Mouse (Mus musculus): ENCODE results near the gene Nxpe2. TPM values are rescaled to one million over a fixed set of nuclear protein-coding genes. Genes with fewer than 3 reads are reported as not detected.

Gene Nxpe2
- total RNA-seq (2021): under 1 TPM; 0.39 to 0.66 TPM
- long read RNA-seq, experiment 1, partial matches to known transcripts: 0 of 1 reads
- long read RNA-seq, experiment 1, other reads (novel, unspliced or antisense): 1 of 1 reads
- long read RNA-seq, experiment 2: 0 reads

DNA sequence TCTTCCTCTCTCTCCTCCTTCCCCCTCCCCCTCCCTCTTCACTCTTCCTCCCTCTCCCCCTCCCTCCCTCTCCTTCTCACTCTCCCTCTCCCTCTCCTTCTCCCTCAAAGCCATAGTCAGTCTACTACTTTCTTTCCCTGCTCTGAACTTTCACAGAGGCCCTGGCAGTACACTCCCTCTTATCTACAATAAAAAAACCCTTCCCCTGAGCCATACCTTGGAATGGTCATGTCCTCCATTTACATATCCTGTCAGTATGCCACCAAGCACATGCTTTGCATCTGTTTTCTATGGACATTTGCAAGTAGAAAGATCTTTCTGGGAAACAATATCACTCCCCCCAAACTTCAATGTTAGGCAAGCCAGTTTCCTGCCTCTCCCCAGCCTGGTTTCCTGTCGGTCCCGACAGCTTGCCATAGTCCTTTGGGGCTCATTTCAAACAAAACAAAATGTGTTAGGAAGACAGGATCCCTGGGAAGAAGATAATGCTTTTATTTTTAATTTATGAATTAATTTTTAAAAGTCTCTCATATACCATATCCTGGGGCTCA lies at the start of gene Nxpe2:
Gene Nxpe2, minus strand, starts transcription at position 307 of the 551 bp plus-strand sequence.
- intact Hi-C loops (cut with DNase I; ENCODE audit: low total_unique reads): no loop called here
- peak; percentile 9 for DNase-seq

DNA sequence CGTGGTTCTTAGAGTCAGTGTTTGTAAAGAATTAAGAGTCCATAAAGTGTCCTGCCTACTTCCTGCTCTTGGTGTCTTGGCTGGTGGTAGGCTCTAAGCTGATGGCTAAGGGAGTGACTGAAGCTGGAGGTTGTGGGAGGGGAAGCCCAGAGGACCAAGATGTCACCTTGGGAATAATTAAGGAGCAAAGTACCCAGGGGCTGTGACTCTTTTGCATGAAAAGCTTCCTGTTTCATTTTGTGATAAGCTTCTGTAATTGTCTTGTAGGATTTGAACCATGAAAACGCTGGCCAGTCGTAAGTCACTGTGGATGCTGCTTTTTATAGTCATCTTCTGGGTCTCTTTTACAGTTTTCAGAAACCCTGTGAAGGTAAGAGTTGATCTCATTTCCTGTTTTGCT lies 36.7 kb upstream of the Nxpe2 start:
- no peak for DNase-seq
- intact Hi-C loops (cut with DNase I; ENCODE audit: low total_unique reads): loop anchor here (5.0 kb wide), 1 partner anchor 388 kb away; no protein-coding TSS in a partner anchor

DNA sequence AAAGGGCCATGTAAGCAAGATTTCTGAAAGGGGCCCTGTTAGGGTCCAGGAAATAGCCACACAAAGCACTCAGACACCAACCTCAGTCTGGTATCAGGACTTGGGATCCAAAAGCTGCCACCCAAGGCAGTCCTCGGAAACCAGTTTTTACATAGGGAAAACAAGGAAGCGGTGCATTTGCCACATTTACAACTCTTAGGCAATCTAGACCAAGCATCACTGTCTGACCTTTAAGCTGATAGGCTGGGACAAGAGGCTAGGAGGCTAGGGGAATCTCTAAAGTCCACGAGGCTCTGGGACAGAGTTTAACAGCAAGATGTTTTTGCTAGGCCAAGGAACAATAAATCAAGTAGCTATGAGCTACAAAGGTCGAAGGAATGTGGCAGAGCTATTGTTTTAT lies 35.2 kb upstream of the Nxpe2 start:
- intact Hi-C loops (cut with DNase I; ENCODE audit: low total_unique reads): loop anchor here (5.0 kb wide), 1 partner anchor 386 kb away; no protein-coding TSS in a partner anchor
- DNase-seq: no peak

DNA sequence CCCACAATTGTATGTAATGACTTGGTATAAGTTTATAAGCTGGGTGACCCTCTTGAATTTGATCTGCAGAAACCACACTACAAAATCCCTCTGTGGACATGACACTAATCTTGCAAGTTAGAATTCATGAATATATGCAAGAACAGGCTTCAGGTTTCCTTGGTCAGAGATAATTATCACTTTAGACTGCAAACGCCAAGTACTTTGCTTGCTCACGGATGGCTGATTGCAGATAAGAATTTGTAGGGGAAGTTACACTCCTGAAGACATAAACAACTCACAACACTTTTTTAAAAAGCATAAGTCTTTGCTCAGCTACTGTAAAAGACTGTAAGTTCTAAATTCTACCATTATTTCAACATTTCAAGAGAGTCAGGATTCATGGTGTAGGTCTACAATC lies 21.1 kb upstream of the Nxpe2 start:
- no peak for DNase-seq
- intact Hi-C loops (cut with DNase I; ENCODE audit: low total_unique reads): no loop called here

DNA sequence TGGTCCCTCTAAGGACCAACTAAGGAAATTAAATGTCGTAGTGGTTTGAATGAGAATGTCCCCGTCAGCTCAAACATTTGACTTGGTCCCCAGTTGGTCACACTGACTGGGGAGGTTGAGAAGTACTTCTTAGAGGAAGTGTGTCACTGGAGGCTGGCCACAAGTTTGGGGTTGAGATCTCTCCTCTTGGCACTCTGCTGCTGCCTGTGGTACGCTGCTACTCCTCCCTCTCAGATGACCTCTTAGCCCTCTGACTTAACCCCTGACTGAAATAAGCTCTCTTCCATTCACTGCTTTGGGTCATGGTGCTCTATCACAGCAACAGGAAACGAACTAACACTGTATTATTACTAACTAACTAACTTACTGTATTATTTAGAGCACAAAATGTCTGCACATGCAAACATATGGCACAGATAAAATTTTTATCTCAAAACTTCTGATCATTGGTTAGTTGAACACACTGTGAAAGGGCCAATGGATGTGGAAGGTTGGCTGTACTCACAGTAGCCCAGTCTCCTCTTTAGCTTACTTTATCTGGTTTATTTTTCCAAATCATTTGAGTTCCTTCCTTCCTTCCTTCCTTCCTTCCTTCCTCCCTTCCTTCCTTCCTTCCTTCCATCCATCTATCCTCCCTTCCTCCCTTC lies 20.1 kb upstream of the Nxpe2 start:
- intact Hi-C loops (cut with DNase I; ENCODE audit: low total_unique reads): no loop called here
- DNase-seq: no peak

DNA sequence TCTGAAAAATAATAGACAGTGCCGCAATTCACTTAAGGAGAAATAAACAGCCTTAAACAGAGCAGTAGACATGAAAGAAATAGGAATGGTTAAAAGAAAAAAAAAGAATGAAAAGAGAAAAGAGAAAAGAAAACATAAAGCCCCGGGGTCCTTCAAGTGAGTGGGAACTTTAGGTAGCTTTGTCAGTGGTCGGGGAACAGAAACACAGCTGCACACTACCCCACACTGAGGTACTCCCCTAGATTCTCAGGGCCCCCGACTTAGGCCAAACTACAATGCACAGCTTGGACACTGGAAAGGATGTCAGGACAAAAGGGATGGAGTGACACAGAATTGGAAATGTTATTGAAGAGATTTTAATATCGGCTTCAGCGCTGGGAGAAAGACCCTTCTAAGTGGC lies 9.5 kb upstream of the Nxpe2 start:
- DNase-seq: no peak
- intact Hi-C loops (cut with DNase I; ENCODE audit: low total_unique reads): no loop called here

DNA sequence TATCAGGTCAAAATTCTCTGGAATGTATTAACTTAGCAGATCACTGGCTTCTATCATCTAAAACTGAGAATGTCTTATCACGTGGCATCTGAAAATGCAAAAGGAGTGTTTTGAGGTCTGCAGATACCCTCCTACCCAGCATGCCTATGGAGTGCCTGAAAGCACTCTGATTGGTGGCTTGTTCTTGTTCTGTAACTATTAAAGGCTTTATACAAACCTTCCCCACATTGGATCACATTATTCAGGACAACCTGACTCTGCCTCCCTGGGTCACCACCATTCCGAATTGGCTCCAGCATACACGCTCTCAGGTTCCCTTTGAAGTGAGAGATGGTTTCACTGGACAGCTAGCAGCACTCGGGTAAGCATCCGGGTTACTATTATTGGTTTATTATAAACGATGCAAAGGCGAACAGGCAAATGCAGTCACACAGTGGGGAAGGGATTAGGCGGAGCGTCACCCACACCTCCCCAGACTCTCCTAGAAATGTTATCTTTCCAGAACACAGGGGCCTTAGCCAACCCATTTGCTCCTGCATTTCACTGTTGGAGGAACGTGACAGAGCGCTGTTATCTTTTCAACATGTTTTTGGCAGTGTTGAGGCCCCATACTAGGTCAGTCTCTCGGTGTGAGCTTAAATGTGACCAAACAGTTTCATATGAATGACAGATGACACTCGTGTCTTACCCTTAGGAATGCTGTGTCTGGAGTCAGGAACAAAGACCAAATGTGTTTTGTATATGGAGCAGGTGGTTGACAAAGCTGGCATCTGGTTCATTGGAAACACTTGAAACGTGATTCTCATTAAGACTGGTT lies 8.8 kb upstream of the Nxpe2 start:
- no peak for DNase-seq
- intact Hi-C loops (cut with DNase I; ENCODE audit: low total_unique reads): no loop called here

DNA sequence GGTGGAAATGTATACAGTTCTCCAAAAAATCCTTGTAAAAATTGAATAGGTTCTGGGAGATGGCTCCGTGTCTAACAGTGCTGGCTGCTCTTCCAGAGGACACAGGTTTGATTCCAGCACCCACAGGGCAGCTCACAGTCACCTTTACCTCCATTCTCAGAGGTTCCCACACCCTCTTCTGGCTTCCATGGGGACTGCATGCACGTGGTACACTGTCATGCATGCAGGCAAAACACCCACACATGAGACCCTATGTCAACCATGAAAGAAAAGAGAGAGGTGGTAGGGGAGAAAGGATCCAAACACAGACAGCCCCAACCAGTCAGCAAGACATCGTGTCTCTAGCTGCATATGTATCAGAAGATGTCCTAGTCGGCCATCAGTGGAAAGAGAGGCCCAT lies 7.6 kb upstream of the Nxpe2 start:
- intact Hi-C loops (cut with DNase I; ENCODE audit: low total_unique reads): no loop called here
- DNase-seq: no peak

DNA sequence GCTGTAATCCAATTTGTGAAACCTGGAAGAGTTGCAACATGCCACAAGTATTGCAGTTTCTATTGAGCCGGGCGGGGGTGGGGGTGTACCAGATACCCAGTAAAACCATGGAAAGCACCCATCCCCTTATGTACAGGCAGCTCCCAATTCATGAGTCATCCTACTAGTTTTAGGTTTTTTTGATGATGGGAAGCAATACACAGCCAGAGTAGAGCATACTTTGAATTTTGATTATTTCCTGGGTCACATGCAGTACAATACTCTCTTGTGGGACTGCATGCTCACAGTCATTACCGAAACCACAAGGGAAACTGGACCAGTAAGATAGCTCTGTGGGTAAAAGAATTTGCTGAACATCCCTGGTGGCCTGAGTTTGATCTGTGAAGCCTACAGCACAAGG lies 3.8 kb upstream of the Nxpe2 start:
- DNase-seq: no peak
- intact Hi-C loops (cut with DNase I; ENCODE audit: low total_unique reads): no loop called here

DNA sequence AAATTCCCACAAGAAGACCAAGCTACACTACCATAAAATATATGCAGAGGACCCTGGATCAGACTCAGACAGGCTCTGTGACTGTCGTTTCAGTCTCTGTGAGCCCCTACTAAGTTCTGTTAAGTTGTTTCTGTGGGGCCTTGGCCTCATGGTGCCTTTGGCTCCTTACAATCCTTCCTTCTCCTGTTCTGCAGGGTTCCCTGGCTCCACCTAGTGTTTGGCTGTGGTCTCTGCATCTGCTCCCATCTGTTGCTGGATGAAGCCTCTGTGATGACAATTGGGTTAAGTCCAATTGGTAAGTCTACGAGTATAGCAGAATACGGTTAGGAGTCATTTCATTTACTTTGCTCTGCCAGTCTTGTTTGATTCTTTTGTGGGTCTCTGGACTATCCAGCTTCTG lies 1.5 kb upstream of the Nxpe2 start:
- intact Hi-C loops (cut with DNase I; ENCODE audit: low total_unique reads): loop anchor here (2.0 kb wide), 1 partner anchor 88 kb away; no protein-coding TSS in a partner anchor
- peak; percentile 77 for DNase-seq

DNA sequence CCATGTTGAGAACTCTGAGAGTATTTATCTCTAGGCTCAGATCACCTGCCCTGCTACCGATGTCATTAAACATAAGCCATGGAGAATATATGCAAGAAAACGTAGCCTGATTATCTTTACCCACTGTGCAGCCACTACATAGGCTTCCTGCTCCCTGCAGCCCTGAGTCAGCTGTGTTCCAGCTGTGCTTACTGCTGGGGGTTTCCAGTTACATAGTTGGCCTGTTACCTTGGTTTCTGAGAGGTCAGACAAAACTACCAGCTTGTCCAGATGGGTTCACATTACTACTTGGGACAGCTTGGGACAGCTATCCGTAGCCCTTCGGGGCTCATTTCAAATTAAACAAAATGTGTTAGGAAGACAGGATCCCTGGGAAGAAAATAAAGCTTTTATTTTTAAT lies 868 bp upstream of the Nxpe2 start:
- DNase-seq: peak; percentile 9
- intact Hi-C loops (cut with DNase I; ENCODE audit: low total_unique reads): loop anchor here (2.0 kb wide), 1 partner anchor 87 kb away; no protein-coding TSS in a partner anchor

DNA sequence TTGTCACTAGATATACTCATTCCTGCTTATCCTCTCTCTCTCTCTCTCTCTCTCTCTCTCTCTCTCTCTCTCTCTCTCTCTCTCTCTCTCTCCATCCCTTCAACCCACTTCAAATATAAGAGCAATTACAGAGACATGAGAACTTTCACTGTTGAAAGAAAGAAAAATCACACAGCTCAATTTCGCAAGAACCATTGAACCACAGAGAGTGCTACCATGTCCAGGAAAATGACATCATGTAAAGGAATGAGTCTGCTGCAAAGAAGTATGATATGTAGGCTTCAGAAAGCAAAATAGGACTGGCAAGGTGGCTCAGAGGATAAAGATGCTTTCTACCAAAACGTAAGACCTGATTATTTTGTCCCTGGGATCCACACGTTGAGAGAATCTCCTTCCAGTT lies 7.4 kb downstream of the Nxpe2 start:
- intact Hi-C loops (cut with DNase I; ENCODE audit: low total_unique reads): no loop called here
- DNase-seq: no peak

DNA sequence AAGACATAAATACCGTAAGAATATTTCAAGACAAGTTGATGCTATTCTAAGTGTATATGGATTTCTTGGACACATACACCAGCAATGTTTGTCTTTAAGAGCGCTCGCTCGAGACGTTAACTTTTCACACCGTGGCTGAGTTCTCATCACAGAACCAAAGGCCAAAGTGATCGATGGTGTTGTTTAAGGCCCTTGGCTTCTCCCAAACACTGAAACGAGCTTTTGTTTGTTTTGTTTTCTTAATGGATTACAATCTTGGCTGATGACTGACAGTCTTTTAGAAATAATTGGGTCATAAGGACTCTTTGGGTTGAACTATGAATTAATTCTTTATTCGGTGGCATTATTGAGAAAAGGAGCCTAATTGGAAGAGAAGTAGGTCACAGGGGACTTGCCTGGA lies 7.8 kb downstream of the Nxpe2 start:
- no peak for DNase-seq
- intact Hi-C loops (cut with DNase I; ENCODE audit: low total_unique reads): no loop called here

DNA sequence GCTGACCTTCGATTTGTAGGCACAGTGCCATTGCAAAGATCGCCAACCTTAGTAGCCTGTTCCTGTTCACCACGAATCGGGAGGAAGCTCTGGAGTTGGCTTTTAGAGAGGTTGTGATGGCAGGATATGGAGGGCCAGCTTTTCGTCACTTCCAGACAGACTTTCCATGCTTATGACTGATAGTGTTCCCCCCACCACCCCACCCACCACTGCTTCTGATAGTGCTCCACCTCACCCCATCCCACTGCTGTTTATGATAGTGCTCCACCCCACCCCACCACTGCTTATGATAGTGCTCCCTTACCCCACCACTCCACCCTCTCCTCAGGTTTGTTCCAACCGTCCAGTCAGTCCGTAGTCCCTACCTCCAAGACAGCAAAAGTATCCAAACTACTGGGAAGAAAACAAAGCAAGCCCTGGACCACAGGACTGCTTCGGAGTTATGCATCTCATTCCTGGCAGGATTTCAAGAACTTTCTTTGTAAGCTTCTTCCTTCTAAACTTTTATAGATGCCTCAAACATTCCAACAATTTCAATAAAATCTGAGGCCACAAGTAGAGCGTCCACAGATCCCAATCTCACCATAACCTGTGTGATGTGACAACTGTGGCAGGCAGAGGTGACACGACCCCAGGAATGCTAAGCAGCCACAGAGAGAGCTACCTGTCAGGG lies 12.4 kb downstream of the Nxpe2 start:
- no peak for DNase-seq
- intact Hi-C loops (cut with DNase I; ENCODE audit: low total_unique reads): no loop called here

DNA sequence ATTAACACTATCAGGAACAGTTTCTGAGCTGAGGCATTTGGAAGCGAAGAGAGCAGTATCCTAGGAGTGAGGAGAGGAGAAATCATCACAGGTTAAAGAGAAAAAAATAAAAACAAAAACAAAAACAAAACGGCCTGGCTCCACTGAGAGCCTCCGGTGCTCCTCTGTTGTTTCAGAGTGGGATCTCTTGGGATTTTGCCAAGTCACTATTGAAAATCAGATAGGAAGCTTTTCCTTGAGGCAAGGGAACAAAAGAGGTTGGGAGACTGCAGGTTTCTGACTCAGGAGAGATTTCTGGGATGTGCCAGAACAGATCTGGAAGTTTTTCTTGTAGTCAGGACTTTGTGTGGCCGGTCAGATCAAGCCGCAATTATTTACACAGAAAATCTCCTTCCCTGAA lies 13.7 kb downstream of the Nxpe2 start:
- intact Hi-C loops (cut with DNase I; ENCODE audit: low total_unique reads): no loop called here
- DNase-seq: no peak

DNA sequence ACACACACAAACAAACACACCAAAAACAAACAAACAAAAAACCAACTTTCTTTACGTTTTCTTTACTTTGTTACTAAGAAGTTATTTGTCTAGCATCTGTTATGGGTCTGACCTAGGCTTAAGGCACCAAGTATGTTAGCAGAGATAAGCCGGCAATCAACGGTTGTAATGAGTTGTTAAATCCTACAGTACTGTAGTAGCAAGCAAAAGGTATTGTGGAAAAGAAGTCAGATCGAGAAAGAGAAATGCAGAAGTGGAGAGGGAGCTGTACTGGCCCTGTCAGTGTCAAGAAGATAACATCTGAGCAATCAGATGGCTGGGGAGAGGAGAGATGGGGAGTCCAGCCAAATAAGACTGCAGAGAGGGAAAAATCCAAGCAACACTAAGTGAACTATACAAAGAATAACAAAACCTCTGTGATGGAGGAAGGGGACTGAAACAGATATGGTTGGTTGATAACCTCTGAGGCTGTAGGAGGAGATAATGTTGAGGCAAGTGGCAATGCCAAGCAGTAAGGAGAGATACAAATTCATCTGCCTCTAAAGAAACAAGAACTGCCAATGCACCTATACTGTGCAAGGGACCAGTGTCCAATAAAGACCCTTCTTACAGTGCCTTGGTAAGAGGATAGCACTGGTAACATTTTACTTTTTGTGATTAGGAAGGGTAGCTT lies 14.3 kb downstream of the Nxpe2 start:
- DNase-seq: no peak
- intact Hi-C loops (cut with DNase I; ENCODE audit: low total_unique reads): no loop called here

DNA sequence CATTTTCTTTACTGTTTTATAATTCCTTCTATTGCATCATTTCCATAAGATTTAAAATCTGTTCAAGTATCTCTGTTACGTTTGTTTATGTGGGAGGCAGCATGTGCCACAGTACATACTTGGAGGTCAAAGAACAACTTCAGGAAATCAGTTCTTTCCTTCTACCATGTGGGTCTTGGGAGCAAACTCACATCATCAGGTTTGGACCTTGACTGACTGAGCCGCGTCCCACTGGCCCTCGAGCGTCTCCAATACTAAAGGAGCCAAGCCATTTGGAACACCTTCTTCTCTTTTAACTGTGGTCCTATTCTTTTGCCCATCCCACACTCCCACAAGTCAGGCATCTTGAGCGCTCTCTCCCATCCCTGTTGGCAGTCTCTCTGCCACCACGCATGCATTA lies 23.7 kb downstream of the Nxpe2 start:
- no peak for DNase-seq

DNA sequence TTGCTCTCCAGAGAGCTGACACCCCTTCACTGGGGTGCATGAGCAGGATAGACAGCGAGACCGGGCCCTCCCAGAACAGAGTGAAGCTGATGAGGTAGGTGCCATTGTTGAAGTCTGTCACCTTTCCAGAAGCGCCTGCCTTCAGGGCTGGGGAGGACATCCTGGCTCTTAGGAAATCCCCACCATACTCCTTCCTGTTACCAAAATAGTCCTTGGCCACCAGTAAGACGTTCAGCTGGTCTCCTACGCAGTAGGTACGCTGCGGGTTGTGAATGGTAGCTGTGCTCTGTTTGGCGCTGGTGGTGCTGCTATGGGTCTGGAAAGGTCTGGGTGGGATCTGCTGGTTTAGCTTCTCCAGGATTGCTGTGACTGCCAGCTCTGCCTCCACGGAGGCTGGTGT lies 26.9 kb downstream of the Nxpe2 start:
- intact Hi-C loops (cut with DNase I; ENCODE audit: low total_unique reads): no loop called here
- no peak for DNase-seq

More for the DNA sequence above, 23.7 kb downstream of the Nxpe2 start:
- intact Hi-C loops (cut with DNase I; ENCODE audit: low total_unique reads): no loop called here

DNA sequence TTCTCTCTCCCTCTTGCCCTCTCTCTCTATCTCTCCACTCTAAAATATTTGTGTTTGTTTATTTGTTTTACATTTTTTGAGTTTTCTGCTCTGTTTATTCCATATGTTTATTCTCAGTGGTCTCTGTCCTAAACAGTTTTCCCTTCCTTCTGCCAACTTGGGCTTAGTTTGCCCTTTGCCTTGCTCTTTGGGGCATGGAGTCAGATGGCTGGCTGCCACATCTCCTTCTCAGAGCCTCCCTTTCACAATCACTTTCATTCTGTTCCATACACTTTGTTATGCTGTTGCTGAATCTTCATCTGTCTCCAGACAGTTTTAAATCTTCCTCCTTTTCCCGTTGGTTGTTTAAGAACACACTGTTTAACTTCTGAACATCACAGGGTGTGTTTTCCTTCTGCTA lies 37.4 kb downstream of the Nxpe2 start:
- no peak for DNase-seq

More for the DNA sequence above, 37.4 kb downstream of the Nxpe2 start:
- intact Hi-C loops (cut with DNase I; ENCODE audit: low total_unique reads): no loop called here

Measured in gastrocnemius, postnatal 14 days (tissue).